Mouse (Mus musculus) liver, postnatal 0 days (tissue): Measurements from ENCODE around the gene Wfs1. TPM values are rescaled to one million over a fixed set of nuclear protein-coding genes. Genes with fewer than 3 reads are reported as not detected.
A peak's percentile ranks its signal among the peaks of the same experiment; 100 is the strongest.

Experiments used
- ATAC-seq: fragments of 200-750 bp; cut with Nextera tagmentation; 2 replicates; pipeline ENCODE4 v1.8.0; 2017; ENCODE audit warnings: mild to moderate bottlenecking, moderate library complexity
- DNase-seq: peaks from one replicate; pipeline ENCODE4 v3.0.0-alpha.2; 2016
- H3K27ac ChIP-seq: fragments of 300-500 bp; sonication (generic); 2 replicates; pipeline ENCODE4 v1.5.1; 2014; ENCODE audit warnings: antibody characterized with exemption, moderate library complexity, mild to moderate bottlenecking, low read depth
- H3K27me3 ChIP-seq: fragments of 300-500 bp; sonication (generic); 2 replicates; pipeline ENCODE4 v1.6.1; 2014; ENCODE audit warnings: low read length, control low read depth, mixed read lengths; ENCODE audit not compliant: insufficient read depth
- H3K36me3 ChIP-seq: fragments of 300-500 bp; sonication (generic); replicated peaks from 2 replicates; pipeline ENCODE4 v1.6.1; 2014; ENCODE audit warnings: mild to moderate bottlenecking, control low read depth, low read length, moderate library complexity, mixed read lengths; ENCODE audit not compliant: insufficient read depth
- H3K4me1 ChIP-seq: fragments of 300-500 bp; sonication (generic); 2 replicates; pipeline ENCODE4 v1.6.1; 2014; ENCODE audit warnings: antibody characterized with exemption, mild to moderate bottlenecking, control low read depth; ENCODE audit not compliant: insufficient read depth
- H3K4me2 ChIP-seq: fragments of 300-500 bp; sonication (generic); 2 replicates; pipeline ENCODE4 v1.6.1; 2014; ENCODE audit warnings: low read depth, mild to moderate bottlenecking, low read length, moderate library complexity, mixed read lengths
- H3K4me3 ChIP-seq: fragments of 300-500 bp; sonication (generic); 2 replicates; pipeline ENCODE4 v1.5.1; 2014; ENCODE audit warnings: low read depth, low read length
- H3K9ac ChIP-seq: fragments of 300-500 bp; sonication (generic); replicated peaks from 2 replicates; pipeline ENCODE4 v1.6.1; 2014; ENCODE audit warnings: mild to moderate bottlenecking, moderate library complexity
- H3K9me3 ChIP-seq: fragments of 300-500 bp; sonication (generic); 2 replicates; pipeline ENCODE4 v1.6.1; 2016; ENCODE audit warnings: mild to moderate bottlenecking, control low read depth, low read length, mixed read lengths
- CTCF ChIP-seq: sonication (generic); IDR thresholded peaks from 2 replicates; pipeline ENCODE4 v1.5.1; 2016; ENCODE audit warnings: antibody characterized with exemption, low read depth
- EP300 ChIP-seq: IDR thresholded peaks from 2 replicates; pipeline ENCODE4 v1.6.1; 2016; ENCODE audit warnings: antibody characterized with exemption, low read depth, mild to moderate bottlenecking
- WGBS: fragments of 180-500 bp; shearing (Covaris S2); extraction: QIAGEN DNeasy Blood & Tissue Kit; methylation state at CpG from one replicate; pipeline ENCODE4 v1.1.7; 2014; ENCODE audit not compliant: insufficient replicate concordance; 5-methylcytosine and 5-hydroxymethylcytosine counted together
- polyA plus RNA-seq: library from polyadenylated mRNA; unstranded; fragments of >200 nt; fragmentation: Nextera tagmentation; extraction: Ambion mirVana; gene quantifications from 2 replicates; pipeline ENCODE4 v1.2.1, GENCODE M21; 2015

The Wfs1 gene
- polyA plus RNA-seq, 1 experiment from 2014 or later: 1.9 TPM

GRCm38 (mm10) chr5:36989625-36989977 lies 596 bp upstream of the Wfs1 start:
- Histone ChIP-seq H3K27me3 (no peaks in the 10 kb centered on the region), H3K9ac (no peak overlapping the region), H3K4me2 (peak overlapping the region; percentile 93), H3K36me3 (no peaks in the 10 kb centered on the region), H3K4me3 (0 out of 2 replicates have a peak overlapping the region, but pooled peaks have one; percentile 67), H3K27ac (no peak overlapping the region), H3K4me1 (peaks cover 5% of the 10 kb centered on the region; the same call in 1 of the 2 replicates), H3K9me3 (no peaks in the 10 kb centered on the region)
- WGBS: 10% methylated on average over 3 of the region's 3 CpGs
- TF ChIP-seq CTCF (no peak), EP300 (no peak)
- DNase-seq (no peak), ATAC-seq (no peak)

GRCm38 (mm10) chr5:36988124-36988780 lies 753 bp downstream of the Wfs1 start:
- H3K4me2 ChIP-seq: peak overlapping the region; percentile 93
- H3K4me3 ChIP-seq: peak overlapping the region; percentile 67
- peaks cover 5% of the 10 kb centered on the region; the same call in 1 of the 2 replicates for H3K4me1 ChIP-seq
- peak overlapping the region; percentile 75 for H3K9ac ChIP-seq
- H3K27me3 ChIP-seq: no peaks in the 10 kb centered on the region
- DNase-seq (no peak), ATAC-seq (peak; percentile 13; the same call in 1 of the 2 replicates)
- no peaks in the 10 kb centered on the region for H3K9me3 ChIP-seq
- WGBS: 13% methylated on average over 24 of the region's 24 CpGs
- H3K36me3 ChIP-seq: no peaks in the 10 kb centered on the region; the same call in 1 of the 2 replicates
- TF ChIP-seq CTCF: no peak
- TF ChIP-seq EP300: no peak
- H3K27ac ChIP-seq: no peak overlapping the region

- H3K9me3 ChIP-seq: no peaks in the 10 kb centered on the region
- no peak overlapping the region for H3K27ac ChIP-seq
- no peaks in the 10 kb centered on the region for H3K27me3 ChIP-seq
- peaks cover 5% of the 10 kb centered on the region; the same call in 1 of the 2 replicates for H3K4me1 ChIP-seq
- no peak for ATAC-seq
- H3K36me3 ChIP-seq: no peaks in the 10 kb centered on the region; the same call in 1 of the 2 replicates
- no peak overlapping the region for H3K4me3 ChIP-seq
- WGBS: 68% methylated on average over 1 of the region's 1 CpGs
- TF ChIP-seq CTCF (no peak), EP300 (no peak)
- DNase-seq: no peak
- no peak overlapping the region for H3K9ac ChIP-seq
- H3K4me2 ChIP-seq: no peak overlapping the region
These were observed 2.4 kb downstream of the Wfs1 start for GRCm38 (mm10) chr5:36986617-36987016.

GRCm38 (mm10) chr5:36982271-36982670 lies 6.7 kb downstream of the Wfs1 start:
- ATAC-seq (no peak), DNase-seq (no peak)
- Histone ChIP-seq H3K9me3 (no peaks in the 10 kb centered on the region), H3K27me3 (no peaks in the 10 kb centered on the region), H3K27ac (no peak overlapping the region), H3K4me3 (no peak overlapping the region), H3K36me3 (no peaks in the 10 kb centered on the region; the same call in 1 of the 2 replicates), H3K4me2 (no peak overlapping the region), H3K4me1 (no peaks in the 10 kb centered on the region), H3K9ac (no peak overlapping the region)
- no peak for TF ChIP-seq CTCF
- 87% methylated on average over 4 of the region's 4 CpGs for WGBS

- WGBS: 45% methylated on average over 7 of the region's 7 CpGs
- no peaks in the 10 kb centered on the region for H3K27me3 ChIP-seq
- no peak overlapping the region for H3K4me3 ChIP-seq
- TF ChIP-seq CTCF (no peak), EP300 (no peak)
- H3K27ac ChIP-seq: no peak overlapping the region
- H3K4me2 ChIP-seq: no peak overlapping the region
- no peak overlapping the region for H3K9ac ChIP-seq
- H3K36me3 ChIP-seq: no peaks in the 10 kb centered on the region; the same call in 1 of the 2 replicates
- no peaks in the 10 kb centered on the region for H3K4me1 ChIP-seq
- ATAC-seq (no peak), DNase-seq (peak; percentile 30)
- no peaks in the 10 kb centered on the region for H3K9me3 ChIP-seq
These were observed 9.4 kb downstream of the Wfs1 start for GRCm38 (mm10) chr5:36979631-36980030.

- WGBS: 65% methylated on average over 8 of the region's 8 CpGs
- no peak for ATAC-seq
These were observed 10.0 kb downstream of the Wfs1 start for GRCm38 (mm10) chr5:36979001-36979400.

More at GRCm38 (mm10) chr5:36979001-36979400, 10.0 kb downstream of the Wfs1 start:
- H3K4me2 ChIP-seq: no peak overlapping the region
- H3K36me3 ChIP-seq: no peaks in the 10 kb centered on the region; the same call in 1 of the 2 replicates
- no peak for TF ChIP-seq EP300
- TF ChIP-seq CTCF: no peak
- no peaks in the 10 kb centered on the region for H3K4me1 ChIP-seq
- no peak overlapping the region for H3K9ac ChIP-seq
- no peaks in the 10 kb centered on the region for H3K27me3 ChIP-seq
- no peak overlapping the region for H3K4me3 ChIP-seq
- no peak overlapping the region for H3K27ac ChIP-seq
- no peak for DNase-seq
- H3K9me3 ChIP-seq: no peaks in the 10 kb centered on the region
